ENCODE assay signal across 8 mouse cellular contexts in genomic region chr3:37906806-37907251, GRCm38 (mm10).
A peak's percentile ranks its signal among the peaks of the same experiment; 100 is the strongest.
DNase-seq lines count a peak whose midpoint lies in the region; ATAC-seq and TF ChIP-seq lines count a peak whose summit lies in the region.

No protein-coding gene starts in this region.

- no peak overlapping the region for H3K9ac ChIP-seq in heart, postnatal 0 days (replicated peaks; ENCODE audit: low read depth, low read length)
- no peak overlapping the region for H3K9ac ChIP-seq in stomach, embryonic 15.5 days

- intact Hi-C loops in left cerebral cortex, postnatal 25 days (cut with DNase I) = no loop called here

- no peaks in the 10 kb centered on the region for H3K9me3 ChIP-seq in heart, postnatal 0 days (replicated peaks; ENCODE audit: control insufficient read depth, low read length)
- no peaks in the 10 kb centered on the region for H3K9me3 ChIP-seq in stomach, embryonic 15.5 days

- no peak overlapping the region for H3K4me3 ChIP-seq in heart, postnatal 0 days (ENCODE audit: low read depth, low read length)
- H3K4me3 ChIP-seq in stomach, embryonic 15.5 days (replicated peaks) = no peak overlapping the region

- H3K27me3 ChIP-seq in heart, postnatal 0 days (ENCODE audit: control insufficient read depth, insufficient read depth, low read length) = no peaks in the 10 kb centered on the region
- no peaks in the 10 kb centered on the region for H3K27me3 ChIP-seq in stomach, embryonic 15.5 days (replicated peaks)

- DNase-seq in urinary bladder, postnatal 25 days (ENCODE audit: low spot score) = peak; percentile 31
- DNase-seq in urinary bladder, adult 2 months (ENCODE audit: low spot score) = no peak
- no peak for DNase-seq in heart, postnatal 0 days (ENCODE audit: low spot score)
- peak; percentile 75 to 82 for DNase-seq in kidney, postnatal 4 days
- no peak for DNase-seq in layer of hippocampus, adult 9-11 months
- DNase-seq in left cerebral cortex, postnatal 25 days (ENCODE audit: low spot score in 2 of 2) = no peak
- DNase-seq in layer of hippocampus, postnatal 36 days = no peak

- H3K36me3 ChIP-seq in heart, postnatal 0 days (replicated peaks; ENCODE audit: control insufficient read depth, insufficient read depth, low read length) = no peaks in the 10 kb centered on the region
- no peaks in the 10 kb centered on the region for H3K36me3 ChIP-seq in stomach, embryonic 15.5 days

- 34% methylated on average over 5 of the region's 5 CpGs for WGBS in heart, postnatal 0 days
- 14% methylated on average over 5 of the region's 5 CpGs for WGBS in stomach, embryonic 15.5 days

- ATAC-seq in heart, postnatal 0 days (ENCODE audit: insufficient read depth, low read depth) = no peak
- ATAC-seq in stomach, embryonic 15.5 days (ENCODE audit: insufficient read depth, low FRiP score, low read depth) = peak; percentile 65; the same call in 1 of the 2 replicates

- H3K4me1 ChIP-seq in heart, postnatal 0 days (ENCODE audit: control insufficient read depth, insufficient read depth) = peaks cover 20% of the 10 kb centered on the region
- H3K4me1 ChIP-seq in stomach, embryonic 15.5 days = peaks cover 13% of the 10 kb centered on the region

- TF ChIP-seq CTCF in heart, postnatal 0 days (IDR thresholded peaks at IDR 0.05; ENCODE audit: low read depth) = no peak

- H3K4me2 ChIP-seq in heart, postnatal 0 days (ENCODE audit: low read depth, low read length) = no peak overlapping the region
- peak overlapping the region; percentile 28; the same call in 1 of the 2 replicates for H3K4me2 ChIP-seq in stomach, embryonic 15.5 days

- TF ChIP-seq EP300 in heart, postnatal 0 days (IDR thresholded peaks at IDR 0.05; ENCODE audit: low read depth) = no peak

- H3K27ac ChIP-seq in heart, postnatal 0 days (ENCODE audit: low read depth) = peak overlapping the region; percentile 46; the same call in 1 of the 2 replicates
- peak overlapping the region; percentile 66 for H3K27ac ChIP-seq in stomach, embryonic 15.5 days

Comparison
In these comparisons a context has a peak if more than half of its experiments do, and no peak if none do; other contexts are left out.
1. DNase-seq: peak in urinary bladder, postnatal 25 days (single experiment) and kidney, postnatal 4 days (2 of 2); none in urinary bladder, adult 2 months (single experiment), heart, postnatal 0 days (single experiment), layer of hippocampus, adult 9-11 months (single experiment), left cerebral cortex, postnatal 25 days (0 of 2) and layer of hippocampus, postnatal 36 days (0 of 2).